Mouse (Mus musculus) ES-Bruce4 (cell line): ENCODE data around the gene Psma4.

Experiments
- CTCF ChIP-seq: IDR thresholded peaks from one replicate; pipeline ENCODE4 v1.8.1; 2011; ENCODE audit warnings: low read depth, low read length
- EP300 ChIP-seq: IDR thresholded peaks from 2 replicates; pipeline ENCODE4 v1.6.1; 2011; ENCODE audit warnings: low read depth, low read length; ENCODE audit not compliant: insufficient read depth
- POLR2A ChIP-seq: IDR thresholded peaks from one replicate; pipeline ENCODE4 v1.8.1; 2011; ENCODE audit warnings: low read length; ENCODE audit not compliant: insufficient read depth

- TF ChIP-seq CTCF (no peak), POLR2A (no peak), EP300 (no peak)
These were observed 39.8 kb downstream of the Psma4 start for GRCm38 (mm10) chr9:54990362-54990761.
